Mouse (Mus musculus) ovary, postnatal 14 days (tissue): ENCODE results near the gene Zcchc9.
"Not testable (repeated sequence)": the region's sequence is repeated elsewhere in the genome, so short reads cannot be mapped to it uniquely, and the experiment has no call there.

Experiments used
- DNase-seq: peaks from one replicate; pipeline ENCODE4 v3.0.0; 2022; ENCODE audit warnings: low spot score

Zcchc9 gene

GRCm38 (mm10) chr13:91807155-91807839 is at the start of gene Zcchc9:
TSS of gene Zcchc9 (minus strand) at chr13:91807705.
- DNase-seq: peak; percentile 84

GRCm38 (mm10) chr13:91854412-91854811 is 46.9 kb upstream of the Zcchc9 start:
- DNase-seq: no peak

- DNase-seq: no peak
Measured at GRCm38 (mm10) chr13:91827876-91828275, 20.4 kb upstream of the Zcchc9 start.

DNA sequence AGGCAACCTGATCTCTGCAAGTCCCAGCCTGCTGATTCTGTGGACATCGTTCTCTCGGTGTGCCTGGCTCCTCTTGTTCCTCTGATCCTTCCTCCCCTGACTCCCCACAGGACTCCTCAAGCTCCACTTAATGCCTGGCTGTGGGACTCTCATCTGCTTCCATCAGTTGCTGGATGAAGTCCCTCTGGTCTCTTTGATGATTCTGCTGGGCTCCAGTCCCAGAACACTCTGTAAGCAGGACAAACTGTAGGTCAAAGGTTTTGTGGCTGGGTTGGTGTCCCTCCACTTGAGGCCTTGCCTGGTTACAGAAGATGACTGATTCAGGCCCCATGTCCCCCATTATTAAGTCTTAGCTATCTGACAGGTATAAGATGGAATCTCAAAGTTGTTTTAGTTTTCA is 18.6 kb upstream of the Zcchc9 start:
- no peak for DNase-seq

GRCm38 (mm10) chr13:91824845-91825550 is 17.5 kb upstream of the Zcchc9 start:
- no peak for DNase-seq

DNA sequence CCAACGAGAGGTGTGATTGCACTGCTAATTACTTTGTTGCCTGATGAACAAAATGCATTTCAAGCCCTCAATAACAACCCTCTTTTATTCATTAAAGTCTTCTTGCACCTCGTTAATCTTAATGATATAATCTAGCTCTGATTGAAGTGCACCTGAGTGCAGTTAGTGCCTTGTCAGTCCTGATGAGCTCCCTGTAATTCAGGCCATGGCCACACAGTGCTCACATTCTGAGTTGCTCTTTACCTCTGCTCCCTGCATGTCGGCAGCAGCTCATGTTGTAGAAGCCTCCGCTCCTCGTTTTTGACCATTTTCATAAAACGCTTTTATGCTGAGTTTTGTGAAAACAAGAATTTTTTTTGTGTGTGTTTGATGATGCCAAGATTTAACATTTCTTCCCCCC is 16.2 kb upstream of the Zcchc9 start:
- DNase-seq: no peak

- no peak for DNase-seq
Measured at GRCm38 (mm10) chr13:91814670-91815069, 7.2 kb upstream of the Zcchc9 start.

- no peak for DNase-seq
Measured at GRCm38 (mm10) chr13:91809476-91809875, 2.0 kb upstream of the Zcchc9 start.

GRCm38 (mm10) chr13:91807874-91808575 is 520 bp upstream of the Zcchc9 start:
- DNase-seq: no peak

GRCm38 (mm10) chr13:91801726-91802125 is 5.8 kb downstream of the Zcchc9 start:
- DNase-seq: no peak

GRCm38 (mm10) chr13:91797442-91797841 is 10.1 kb downstream of the Zcchc9 start:
- no peak for DNase-seq

- DNase-seq: no peak
Measured at GRCm38 (mm10) chr13:91796916-91797315, 10.6 kb downstream of the Zcchc9 start.

- no peak for DNase-seq
Measured at GRCm38 (mm10) chr13:91796003-91796402, 11.5 kb downstream of the Zcchc9 start.

- no peak for DNase-seq
Measured at GRCm38 (mm10) chr13:91795593-91795992, 11.9 kb downstream of the Zcchc9 start.

GRCm38 (mm10) chr13:91794926-91795436 is 12.5 kb downstream of the Zcchc9 start:
- no peak for DNase-seq

- DNase-seq: no peak
Measured at GRCm38 (mm10) chr13:91792035-91792434, 15.5 kb downstream of the Zcchc9 start.

- no peak for DNase-seq
Measured at GRCm38 (mm10) chr13:91779892-91780291, 27.6 kb downstream of the Zcchc9 start.

- no peak for DNase-seq
Measured at GRCm38 (mm10) chr13:91778092-91778491, 29.4 kb downstream of the Zcchc9 start.

DNA sequence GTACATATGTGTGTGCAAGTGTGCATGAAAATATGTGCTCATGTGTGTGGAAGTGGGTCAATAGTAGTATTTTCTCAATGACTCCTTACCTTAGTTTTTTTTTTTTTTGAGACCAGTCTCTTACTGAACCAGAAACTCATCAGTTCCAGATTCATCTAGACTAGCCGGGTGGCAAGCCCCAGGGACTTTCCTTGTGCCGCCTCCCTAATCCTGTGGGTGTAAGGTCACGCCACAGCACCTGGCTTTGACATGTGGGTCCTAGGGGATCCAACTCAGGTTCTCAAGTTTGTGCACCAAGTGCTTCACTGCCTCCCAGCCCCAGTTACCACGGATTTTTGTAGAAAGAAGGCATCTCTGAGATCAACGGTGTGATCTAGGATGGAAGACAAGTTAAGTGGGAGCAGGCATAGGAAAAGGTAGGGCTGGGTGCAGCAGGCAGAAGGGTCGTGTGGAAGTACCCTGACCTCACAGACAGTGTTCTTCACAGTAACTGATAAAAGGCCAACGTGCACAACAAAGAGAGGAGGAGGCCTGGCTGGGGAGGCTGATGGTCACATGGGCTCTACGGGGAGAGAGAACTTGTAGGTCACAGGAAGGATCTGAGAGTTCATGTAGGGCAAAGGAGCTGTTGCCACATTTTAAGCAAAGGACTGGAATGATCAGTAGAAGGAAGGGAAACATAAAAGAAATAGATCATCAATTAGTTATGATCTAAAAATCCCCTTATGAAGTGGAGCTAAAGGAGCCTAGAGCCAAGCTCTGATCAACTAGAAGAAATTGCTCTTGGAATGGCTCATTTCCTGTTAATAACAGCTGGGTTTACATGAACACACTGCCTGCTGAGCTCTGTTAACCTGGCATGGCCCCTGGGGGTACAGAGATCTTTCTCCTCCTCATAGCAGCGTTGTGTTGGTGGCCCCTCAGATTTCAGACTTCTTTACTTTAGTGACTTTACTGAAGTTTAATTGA is 38.5 kb downstream of the Zcchc9 start:
- no peak for DNase-seq

DNA sequence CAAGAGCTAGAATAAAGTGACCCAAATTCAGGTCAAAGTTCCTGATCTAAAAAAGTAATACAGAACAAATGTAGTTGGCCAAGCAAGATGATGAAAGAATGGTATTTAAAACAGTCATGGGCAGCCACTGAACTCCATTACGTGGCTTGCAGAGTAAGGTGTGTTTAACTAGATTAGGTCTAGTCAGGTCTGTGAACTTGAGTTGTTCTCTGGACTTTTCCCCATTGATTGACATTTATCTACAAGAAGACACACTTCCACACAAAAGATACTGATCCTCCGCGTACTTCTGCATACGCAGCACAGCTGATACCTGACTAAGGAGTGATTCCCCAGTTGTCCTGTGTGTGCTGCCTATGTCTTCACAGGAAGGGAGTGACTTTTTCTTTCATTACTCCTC is 41.9 kb downstream of the Zcchc9 start:
- no peak for DNase-seq

- not testable (repeated sequence) for DNase-seq
Measured at GRCm38 (mm10) chr13:91763654-91764053, 43.9 kb downstream of the Zcchc9 start.
